Mouse (Mus musculus) large intestine, adult 2 months (tissue): ENCODE results near the gene Iqschfp. TPM values are rescaled to one million over a fixed set of nuclear protein-coding genes. Genes with fewer than 3 reads are reported as not detected.

Experiments used
- DNase-seq: peaks from one replicate; pipeline ENCODE4 v3.0.0-alpha.2; 2012; ENCODE audit warnings: low read depth, low spot score
- WGBS: fragments of 180-500 bp; shearing (Covaris S2); methylation state at CpG from one replicate; pipeline ENCODE4 v1.1.7; 2018; 5-methylcytosine and 5-hydroxymethylcytosine counted together
- polyA plus RNA-seq: library from polyadenylated mRNA; depleted of rRNA; stranded (reverse); fragments of >200 nt; gene quantifications from 2 replicates; pipeline ENCODE4 v1.2.3, GENCODE M21; 2012

The Iqschfp gene
- polyA plus RNA-seq, 1 experiment, result not detected

- DNase-seq, result no peak
- 64% methylated on average over 7 of the region's 7 CpGs for WGBS
Measured at GRCm38 (mm10) chr3:68506769-68507318, 614.8 kb downstream of the Iqschfp start.

GRCm38 (mm10) chr3:68508629-68509028 is 616.6 kb downstream of the Iqschfp start:
- DNase-seq, result no peak
- WGBS, result 19% methylated on average over 6 of the region's 6 CpGs

DNA sequence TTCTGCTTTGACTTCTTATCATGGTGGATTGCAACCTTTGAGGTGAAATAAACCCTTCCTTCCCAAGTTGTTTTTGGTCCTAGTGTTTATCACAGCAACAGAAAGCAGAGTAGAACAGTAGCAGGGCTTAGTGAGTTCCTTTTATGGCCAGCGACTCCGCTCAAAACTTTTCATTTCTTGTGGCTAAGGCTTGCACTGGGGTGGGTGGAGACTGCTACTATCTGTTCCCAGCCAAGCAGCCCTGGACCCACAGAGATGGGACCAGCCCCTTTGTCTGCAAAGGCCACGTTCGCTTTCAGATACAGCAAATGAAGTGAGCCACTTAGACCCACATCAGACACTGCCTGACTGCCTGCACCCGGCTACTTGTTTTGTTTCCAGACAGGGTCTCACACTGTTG is 618.8 kb downstream of the Iqschfp start:
- 81% methylated on average over 5 of the region's 5 CpGs for WGBS

GRCm38 (mm10) chr3:68511744-68512143 is 619.7 kb downstream of the Iqschfp start:
- 77% methylated on average over 4 of the region's 4 CpGs for WGBS

More for the DNA sequence above, 618.8 kb downstream of the Iqschfp start:
- no peak for DNase-seq

GRCm38 (mm10) chr3:68512327-68512726 is 620.3 kb downstream of the Iqschfp start:
- no peak for DNase-seq
- WGBS, result 83% methylated on average over 11 of the region's 11 CpGs

More at GRCm38 (mm10) chr3:68511744-68512143, 619.7 kb downstream of the Iqschfp start:
- DNase-seq, result no peak

GRCm38 (mm10) chr3:68513340-68514119 is 621.5 kb downstream of the Iqschfp start:
- no peak for DNase-seq
- 32% methylated on average over 7 of the region's 7 CpGs for WGBS

DNA sequence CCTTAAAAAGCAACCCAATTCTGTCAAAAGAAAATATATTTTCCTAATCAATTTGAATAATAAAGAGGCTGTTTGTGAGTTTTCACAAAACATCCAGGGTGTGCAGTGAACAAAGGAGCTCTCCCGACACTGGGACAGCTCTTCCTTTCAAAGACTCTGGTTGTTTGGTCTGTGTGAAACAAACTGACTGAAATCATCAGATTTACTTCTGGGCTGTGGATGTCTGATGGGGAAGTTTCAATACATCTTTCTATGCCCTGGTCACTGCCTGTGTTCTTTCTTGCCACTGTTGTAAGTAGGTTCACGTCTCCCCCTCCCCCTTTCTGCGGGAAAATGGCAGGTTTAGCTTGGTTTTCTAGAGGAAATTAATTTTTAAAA is 622.1 kb downstream of the Iqschfp start:
- DNase-seq, result no peak
- 80% methylated on average over 3 of the region's 3 CpGs for WGBS

GRCm38 (mm10) chr3:68514717-68515116 is 622.7 kb downstream of the Iqschfp start:
- DNase-seq, result no peak
- WGBS, result 85% methylated on average over 3 of the region's 3 CpGs

DNA sequence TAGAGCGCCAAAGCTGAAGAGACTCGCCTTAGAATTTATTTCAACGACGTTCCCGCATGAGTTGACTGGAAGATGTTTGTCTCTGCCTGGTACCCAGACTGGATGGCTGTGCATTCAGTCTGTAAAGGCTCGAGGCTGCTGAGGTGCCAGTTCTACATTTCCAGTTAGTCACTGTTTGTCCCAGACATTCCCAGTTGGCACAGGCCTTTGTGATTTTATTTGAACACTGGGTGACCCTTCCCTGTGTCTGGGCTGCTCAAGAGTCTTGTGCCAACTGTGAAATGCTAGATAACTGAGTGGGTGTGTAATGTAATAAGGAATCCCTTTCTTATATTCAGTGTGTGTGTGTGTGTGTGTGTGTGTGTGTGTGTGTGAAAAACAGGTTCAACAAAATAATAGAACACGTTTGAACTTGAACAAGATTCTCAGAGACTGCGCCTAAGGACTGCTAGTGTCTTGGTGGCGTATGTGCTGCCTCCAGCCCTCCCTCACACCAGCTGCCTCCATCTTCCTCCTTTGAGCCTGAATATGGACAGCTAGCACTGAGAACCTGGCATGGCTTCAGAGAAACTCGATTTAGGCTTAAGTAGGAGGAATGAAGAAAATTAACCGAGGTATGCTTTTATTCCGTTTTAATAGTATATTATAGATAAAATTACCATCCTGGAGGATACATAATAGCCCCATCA is 624.5 kb downstream of the Iqschfp start:
- 48% methylated on average over 12 of the region's 12 CpGs for WGBS
- no peak for DNase-seq

- WGBS, result 38% methylated on average over 7 of the region's 7 CpGs
- no peak for DNase-seq
Measured at GRCm38 (mm10) chr3:68517236-68517635, 625.2 kb downstream of the Iqschfp start.

DNA sequence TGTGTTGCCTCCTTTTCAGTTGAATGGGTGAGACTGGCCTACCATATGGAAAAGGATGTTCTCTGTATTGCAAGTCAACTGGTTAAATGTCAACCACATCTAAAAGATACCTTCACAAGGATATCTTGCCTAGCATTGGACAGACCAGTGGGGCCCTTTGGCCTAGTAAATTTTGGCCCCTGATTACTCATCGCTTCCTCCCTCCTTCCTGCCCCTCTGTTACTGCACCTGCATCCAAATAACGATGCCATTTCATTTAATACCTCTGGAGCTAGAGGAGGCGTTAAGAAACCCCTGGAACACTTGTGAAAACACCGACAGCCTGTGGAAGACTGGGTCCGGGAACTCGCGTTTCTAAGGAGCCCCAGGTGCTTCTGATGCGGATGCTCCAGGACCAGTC is 626.0 kb downstream of the Iqschfp start:
- 91% methylated on average over 8 of the region's 8 CpGs for WGBS
- no peak for DNase-seq

DNA sequence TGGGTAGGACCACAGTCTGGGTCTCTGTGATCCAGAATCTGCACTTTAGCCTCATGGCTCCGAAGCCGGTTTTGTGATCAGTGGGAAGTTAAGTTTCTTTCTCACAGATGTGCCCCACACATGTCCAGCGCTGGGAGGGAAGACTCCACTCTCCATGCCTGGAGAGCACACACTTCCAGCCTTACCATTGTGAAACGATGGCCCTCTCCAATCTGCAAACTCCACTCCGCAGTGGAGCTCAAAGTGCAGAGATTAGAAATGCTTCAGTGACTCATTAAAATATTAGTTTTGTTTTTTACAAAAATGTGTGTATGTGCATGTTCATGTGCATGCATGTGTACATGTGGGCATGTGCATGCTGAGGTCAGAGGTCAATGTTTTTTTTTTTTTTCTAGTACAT is 626.6 kb downstream of the Iqschfp start:
- no peak for DNase-seq
- 93% methylated on average over 5 of the region's 5 CpGs for WGBS

- DNase-seq, result no peak
- WGBS, result 76% methylated on average over 10 of the region's 10 CpGs
Measured at GRCm38 (mm10) chr3:68525361-68525878, 633.4 kb downstream of the Iqschfp start.

DNA sequence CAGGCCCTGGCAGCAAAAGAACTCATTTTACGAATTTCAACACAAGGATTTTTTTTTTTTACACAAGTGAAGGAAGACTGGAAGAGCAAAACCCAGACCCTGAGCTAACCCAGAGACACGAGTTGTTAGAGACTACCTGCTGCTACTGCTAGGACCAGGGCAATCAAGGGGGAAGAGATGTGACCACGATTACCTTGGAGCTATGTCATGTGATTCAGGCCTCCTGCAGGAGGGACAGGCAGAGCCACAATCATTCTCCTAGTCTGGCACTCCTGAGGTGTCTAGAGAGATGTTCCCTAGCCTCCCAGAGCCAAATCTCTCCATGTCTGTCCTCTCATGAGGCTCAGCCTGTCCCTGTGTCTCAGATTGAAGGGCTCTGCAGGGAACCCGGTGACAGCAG is 634.4 kb downstream of the Iqschfp start:
- DNase-seq, result no peak
- WGBS, result 58% methylated on average over 4 of the region's 4 CpGs

- no peak for DNase-seq
- WGBS, result 75% methylated on average over 4 of the region's 4 CpGs
Measured at GRCm38 (mm10) chr3:68527182-68527581, 635.1 kb downstream of the Iqschfp start.

DNA sequence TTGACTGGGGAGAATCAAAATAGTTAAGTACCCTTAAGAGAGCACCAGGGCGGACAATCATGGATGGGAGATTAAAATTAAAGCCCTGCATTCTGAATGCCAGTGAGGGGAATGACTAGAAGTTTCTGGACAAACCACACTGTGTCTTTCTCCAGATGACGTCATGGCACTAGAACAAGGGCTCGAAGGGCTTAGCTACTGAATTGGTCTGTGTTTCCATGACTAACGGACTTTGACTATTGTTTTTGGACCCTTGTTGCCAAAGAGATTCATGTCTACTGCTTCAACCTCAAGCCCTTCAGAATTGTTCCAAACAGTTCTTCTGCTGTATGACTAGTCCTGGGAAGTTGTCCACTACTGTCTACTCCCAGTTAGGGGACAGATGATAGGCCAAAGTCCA is 639.9 kb downstream of the Iqschfp start:
- no peak for DNase-seq
- WGBS, result 80% methylated on average over 4 of the region's 4 CpGs

- 29% methylated on average over 7 of the region's 7 CpGs for WGBS
- DNase-seq, result no peak
Measured at GRCm38 (mm10) chr3:68534571-68535051, 642.6 kb downstream of the Iqschfp start.

DNA sequence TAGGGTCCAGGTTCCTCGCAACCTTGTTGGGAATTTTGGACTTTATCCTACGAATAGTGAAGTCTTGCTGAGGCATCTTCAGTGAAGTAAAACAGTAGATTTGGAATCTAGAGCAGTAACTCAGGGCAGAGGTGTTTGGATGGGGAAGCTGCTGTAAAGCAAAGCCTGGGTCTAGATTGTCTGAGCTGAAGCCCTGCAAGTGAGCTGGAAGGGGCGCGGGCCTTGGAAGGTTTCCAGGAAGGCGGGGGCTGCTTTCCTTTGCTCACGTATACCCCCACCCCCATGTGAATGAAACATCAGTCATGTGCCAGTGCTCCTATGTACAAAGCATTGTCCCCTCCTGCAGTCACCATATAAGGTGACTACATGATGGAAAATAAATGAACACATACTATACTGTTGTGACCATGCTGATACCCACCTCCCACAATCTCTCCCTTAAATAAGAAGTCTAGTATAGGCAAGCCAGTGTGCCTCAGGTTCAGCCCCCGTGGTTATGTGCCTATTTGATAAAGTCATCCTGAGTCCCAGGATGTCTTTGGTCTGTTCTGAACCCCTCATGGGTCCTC is 643.2 kb downstream of the Iqschfp start:
- DNase-seq, result no peak
- 78% methylated on average over 7 of the region's 7 CpGs for WGBS

GRCm38 (mm10) chr3:68536071-68536470 is 644.0 kb downstream of the Iqschfp start:
- WGBS, result 83% methylated on average over 3 of the region's 3 CpGs
- no peak for DNase-seq

DNA sequence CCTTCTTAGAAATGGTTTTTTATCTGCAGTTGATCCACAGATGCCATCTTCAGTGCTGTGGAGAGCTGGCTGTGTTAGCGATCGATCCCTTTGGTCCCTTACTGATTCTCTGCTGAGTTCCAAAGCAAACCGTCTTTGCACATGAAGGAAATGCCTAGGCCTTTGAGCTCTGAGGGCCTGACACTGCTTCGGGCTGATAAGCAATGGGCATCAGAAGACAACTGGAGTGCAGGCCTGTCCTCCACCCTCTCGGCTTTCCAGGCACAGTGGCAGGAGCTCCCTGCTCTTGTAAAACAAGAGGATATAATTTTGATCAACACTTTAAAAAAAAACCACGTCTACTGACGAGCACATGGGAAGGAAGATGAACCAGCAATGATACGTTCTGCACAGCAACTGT is 649.7 kb downstream of the Iqschfp start:
- WGBS, result 91% methylated on average over 8 of the region's 8 CpGs
- DNase-seq, result no peak
